Comparison of ENCODE assay signal across 23 mouse cellular contexts in genomic region chr2:72592011-72592410, GRCm38 (mm10).
DNase-seq lines count a peak whose midpoint lies in the region; ATAC-seq and TF ChIP-seq lines count a peak whose summit lies in the region.
"Had no signal": no experiment of that assay in that cellular context is flagged by ENCODE, and none has a peak within 500 bp of the region (broad histone marks: within the 10 kb centered on the region; RNA-seq: fewer than 3 reads in every experiment).

No protein-coding gene starts in this region.

- 34% methylated on average over 3 of the region's 3 CpGs for WGBS in hindbrain, embryonic 11.5 days
- 19% methylated on average over 3 of the region's 3 CpGs for WGBS in hindbrain, embryonic 13.5 days
- WGBS in midbrain, postnatal 0 days: 13% methylated on average over 3 of the region's 3 CpGs

- intact Hi-C loops in gastrocnemius, postnatal 14 days (cut with DNase I; ENCODE audit: low total_unique reads): no loop called here

- H3K36me3 ChIP-seq in hindbrain, embryonic 11.5 days (ENCODE audit: control insufficient read depth, insufficient read depth, low read length): no peaks in the 10 kb centered on the region
- H3K36me3 ChIP-seq in hindbrain, embryonic 13.5 days: no peaks in the 10 kb centered on the region
- H3K36me3 ChIP-seq in midbrain, postnatal 0 days (ENCODE audit: insufficient read depth, low read length): no peaks in the 10 kb centered on the region
- H3K36me3 ChIP-seq: heart, embryonic 15.5 days had no signal

- no peak for TF ChIP-seq POLR2A in brain, embryonic 14.5 days (IDR thresholded peaks at IDR 0.05; ENCODE audit: borderline replicate concordance, extremely low read depth, insufficient read depth, insufficient read length, poor library complexity, severe bottlenecking)

- H3K4me2 ChIP-seq in hindbrain, embryonic 11.5 days (replicated peaks; ENCODE audit: low read depth, low read length): no peak overlapping the region
- H3K4me2 ChIP-seq in hindbrain, embryonic 13.5 days: no peak overlapping the region
- no peak overlapping the region for H3K4me2 ChIP-seq in midbrain, postnatal 0 days (ENCODE audit: low read depth, low read length, poor library complexity, severe bottlenecking)
- H3K4me2 ChIP-seq: heart, embryonic 15.5 days had no signal

- no peak overlapping the region for H3K9ac ChIP-seq in hindbrain, embryonic 11.5 days (ENCODE audit: low read depth, low read length)
- H3K9ac ChIP-seq in hindbrain, embryonic 13.5 days: no peak overlapping the region
- no peak overlapping the region for H3K9ac ChIP-seq in midbrain, postnatal 0 days (replicated peaks; ENCODE audit: low read length, poor library complexity, severe bottlenecking)
- H3K9ac ChIP-seq: heart, embryonic 15.5 days; liver, embryonic 14.5 days had no signal

- no peak overlapping the region for H3K4me3 ChIP-seq in hindbrain, embryonic 11.5 days (ENCODE audit: low read depth, low read length)
- no peak overlapping the region for H3K4me3 ChIP-seq in hindbrain, embryonic 13.5 days
- no peak overlapping the region for H3K4me3 ChIP-seq in midbrain, postnatal 0 days (ENCODE audit: low read depth, low read length)
- H3K4me3 ChIP-seq: heart, embryonic 15.5 days had no signal

- no peaks in the 10 kb centered on the region; the same call in none of the 2 replicates for H3K27me3 ChIP-seq in hindbrain, embryonic 11.5 days (ENCODE audit: control insufficient read depth, insufficient read depth, low read length)
- H3K27me3 ChIP-seq in hindbrain, embryonic 13.5 days: peaks cover 24% of the 10 kb centered on the region; the same call in 1 of the 2 replicates
- H3K27me3 ChIP-seq in midbrain, postnatal 0 days (ENCODE audit: insufficient read depth, low read length): 0 out of 2 replicates have a peak, but pooled peaks cover 5% of the 10 kb centered on the region
- H3K27me3 ChIP-seq: heart, embryonic 15.5 days had no signal

- ATAC-seq in hindbrain, embryonic 11.5 days (ENCODE audit: low FRiP score): no peak
- no peak for ATAC-seq in hindbrain, embryonic 13.5 days (ENCODE audit: low FRiP score)
- ATAC-seq in midbrain, postnatal 0 days (ENCODE audit: low FRiP score): no peak
- ATAC-seq in granulocyte monocyte progenitor cell, adult 5-6 weeks (replicated peaks; ENCODE audit: poor library complexity, severe bottlenecking): no peak
- ATAC-seq: CD4-positive, CD25-positive, alpha-beta regulatory T cell, adult 4 months; forebrain, embryonic 16.5 days had no signal

- 0 out of 2 replicates have a peak, but pooled peaks cover 2% of the 10 kb centered on the region for H3K4me1 ChIP-seq in hindbrain, embryonic 11.5 days (replicated peaks; ENCODE audit: control insufficient read depth, insufficient read depth, low read length)
- H3K4me1 ChIP-seq in hindbrain, embryonic 13.5 days (replicated peaks): peaks cover 10% of the 10 kb centered on the region
- H3K4me1 ChIP-seq in midbrain, postnatal 0 days (ENCODE audit: insufficient read depth, low read length): no peaks in the 10 kb centered on the region
- H3K4me1 ChIP-seq: heart, embryonic 15.5 days had no signal

- TF ChIP-seq CTCF in brain, embryonic 14.5 days (IDR thresholded peaks at IDR 0.05; ENCODE audit: borderline replicate concordance, extremely low read depth, insufficient read depth, insufficient read length): no peak
- no peak for TF ChIP-seq CTCF in midbrain, postnatal 0 days (IDR thresholded peaks at IDR 0.05)

- H3K9me3 ChIP-seq in hindbrain, embryonic 11.5 days (ENCODE audit: control insufficient read depth, low read length): no peaks in the 10 kb centered on the region
- H3K9me3 ChIP-seq in hindbrain, embryonic 13.5 days: no peaks in the 10 kb centered on the region
- H3K9me3 ChIP-seq in midbrain, postnatal 0 days (ENCODE audit: low read length): no peaks in the 10 kb centered on the region
- H3K9me3 ChIP-seq: heart, embryonic 15.5 days had no signal

- H3K27ac ChIP-seq in hindbrain, embryonic 11.5 days (ENCODE audit: low read depth, low read length): no peak overlapping the region
- no peak overlapping the region for H3K27ac ChIP-seq in hindbrain, embryonic 13.5 days
- H3K27ac ChIP-seq in midbrain, postnatal 0 days (ENCODE audit: low read depth, low read length): no peak overlapping the region
- H3K27ac ChIP-seq: heart, embryonic 15.5 days; liver, embryonic 14.5 days had no signal

- DNase-seq in hindbrain, embryonic 11.5 days (ENCODE audit: low spot score): peak; percentile 19
- DNase-seq in 3134 (ENCODE audit: extremely low read depth, insufficient read length, low spot score): peak; percentile 14
- DNase-seq in brain, embryonic 14.5 days (ENCODE audit: low read depth): peak; percentile 74
- peak; percentile 24 for DNase-seq in midbrain, postnatal 0 days (ENCODE audit: low spot score)
- DNase-seq in gastrocnemius, postnatal 14 days: no peak
- no peak for DNase-seq in urinary bladder, postnatal 4 days (ENCODE audit: low spot score in 2 of 2)
- DNase-seq: adrenal gland, adult 8-10 months; cerebellum, adult 8-10 months; cerebellum, postnatal 36 days; kidney, adult 11 months; kidney, postnatal 14 days; layer of hippocampus, adult 9-11 months; liver; lung, adult 2 months; lung, postnatal 10 days; right cerebral cortex, postnatal 14 days; thymus, postnatal 4 days had no signal

Comparison
In these comparisons a context has a peak if more than half of its experiments do, and no peak if none do; other contexts are left out.
1. DNase-seq: peak in hindbrain, embryonic 11.5 days (single experiment), 3134 (single experiment), brain, embryonic 14.5 days (single experiment) and midbrain, postnatal 0 days (single experiment); none in gastrocnemius, postnatal 14 days (single experiment) and urinary bladder, postnatal 4 days (0 of 2).